Mouse (Mus musculus) ovary, postnatal 14 days (tissue): Measurements from ENCODE around the gene Olfr512.

Source experiments
- DNase-seq: peaks from one replicate; pipeline ENCODE4 v3.0.0; 2022; ENCODE audit warnings: low spot score

Olfr512 gene

GRCm38 (mm10) chr7:108713020-108713419, at the start of gene Olfr512:
TSS of gene Olfr512 (plus strand) at chr7:108713320.
- no peak for DNase-seq

- no peak for DNase-seq
Observed at GRCm38 (mm10) chr7:108666118-108666517, 47.0 kb upstream of the Olfr512 start, which contains the start of gene Olfr510. TSS of gene Olfr510 (plus strand) at chr7:108666418.

- DNase-seq = no peak
Observed at GRCm38 (mm10) chr7:108671058-108671457, 42.1 kb upstream of the Olfr512 start.

- no peak for DNase-seq
Observed at GRCm38 (mm10) chr7:108678886-108679285, 34.2 kb upstream of the Olfr512 start.

- DNase-seq = no peak
Observed at GRCm38 (mm10) chr7:108750673-108751072, 37.6 kb downstream of the Olfr512 start, which contains the start of gene Olfr513. TSS of gene Olfr513 (plus strand) at chr7:108750973.

- no peak for DNase-seq
Observed at GRCm38 (mm10) chr7:108760411-108760810, 47.3 kb downstream of the Olfr512 start.
